Mouse (Mus musculus) stomach, postnatal 0 days (tissue): Measurements from ENCODE around the gene Gsk3a.

ENCODE experiments used
- CTCF ChIP-seq: IDR thresholded peaks from 2 replicates; pipeline ENCODE4 v1.5.1; 2016; ENCODE audit warnings: antibody characterized with exemption, low read depth, mild to moderate bottlenecking, moderate library complexity
- EP300 ChIP-seq: optimal IDR thresholded peaks from 2 replicates; pipeline ENCODE3; 2016; ENCODE audit warnings: antibody characterized with exemption

- TF ChIP-seq CTCF (no peak), EP300 (no peak)
Measured at GRCm38 (mm10) chr7:25277405-25277804, 39.8 kb upstream of the Gsk3a start.
